Mouse (Mus musculus): ENCODE measurements around the gene Rspry1. TPM values are rescaled to one million over a fixed set of nuclear protein-coding genes. Genes with fewer than 3 reads are reported as not detected.

The Rspry1 gene
- polyA plus RNA-seq (2012; rRNA removed), result 5.7 and 7.2 TPM in 2 replicates

GRCm38 (mm10) chr8:94601607-94602385 lies at the start of gene Rspry1, which contains the start of gene Fam192a:
Rspry1 (plus strand) TSS chr8:94601937.
Fam192a (minus strand) TSS chr8:94601997.

GRCm38 (mm10) chr8:94666456-94667308 lies 64.9 kb downstream of the Rspry1 start, which contains the start of gene Arl2bp:
Arl2bp (plus strand) TSS chr8:94666600.

GRCm38 (mm10) chr8:94695994-94696384 lies 94.3 kb downstream of the Rspry1 start, which contains the start of gene Pllp:
Pllp (minus strand) TSS chr8:94696278.

Other genes starting within 250 kb of the Rspry1 start
- gene Herpud1, start 215.5 kb upstream of the Rspry1 start, polyA plus RNA-seq (2012; rRNA removed), result 337 and 422 TPM in 2 replicates
- gene Nlrc5, start 167.6 kb upstream of the Rspry1 start, polyA plus RNA-seq (2012; rRNA removed), result 1.9 and 2.1 TPM in 2 replicates
- 83.8 and 97.5 TPM in 2 replicates for gene Cpne2, start 68.9 kb upstream of the Rspry1 start, polyA plus RNA-seq (2012; rRNA removed)
- 21.2 and 24.3 TPM in 2 replicates for gene Fam192a, start 60 bp downstream of the Rspry1 start, polyA plus RNA-seq (2012; rRNA removed)
- 84.3 and 113 TPM in 2 replicates for gene Arl2bp, start 64.7 kb downstream of the Rspry1 start, polyA plus RNA-seq (2012; rRNA removed)
- gene Pllp, start 94.3 kb downstream of the Rspry1 start, polyA plus RNA-seq (2012; rRNA removed), result 304 and 413 TPM in 2 replicates
- gene Ccl22, start 143.7 kb downstream of the Rspry1 start, polyA plus RNA-seq (2012; rRNA removed), result 1.7 and 2.2 TPM in 2 replicates
- 164 and 188 TPM in 2 replicates for gene Cx3cl1, start 170.1 kb downstream of the Rspry1 start, polyA plus RNA-seq (2012; rRNA removed)
- 0.88 TPM in 1 of 2 replicates, not detected in the other for gene Ccl17, start 208.5 kb downstream of the Rspry1 start, polyA plus RNA-seq (2012; rRNA removed)
- gene Coq9, start 236.4 kb downstream of the Rspry1 start, polyA plus RNA-seq (2012; rRNA removed), result 374 and 469 TPM in 2 replicates
- 47.1 and 48.1 TPM in 2 replicates for gene Ciapin1, start 236.4 kb downstream of the Rspry1 start, polyA plus RNA-seq (2012; rRNA removed)

All from colon, adult 2 months (tissue).